Mouse (Mus musculus): ENCODE results near the gene Fam189b.
A peak's percentile ranks its signal among the peaks of the same experiment; 100 is the strongest.

Gene Fam189b

GRCm38 (mm10) chr3:89165268-89165870, 17.6 kb upstream of the Fam189b start:
- ATAC-seq (ENCODE audit: low TSS enrichment): no peak

- ATAC-seq (ENCODE audit: low TSS enrichment): no peak
Observed at GRCm38 (mm10) chr3:89166945-89167344, 16.0 kb upstream of the Fam189b start.

GRCm38 (mm10) chr3:89174844-89175243, 8.1 kb upstream of the Fam189b start:
- ATAC-seq (ENCODE audit: low TSS enrichment): no peak

GRCm38 (mm10) chr3:89175544-89175943, 7.4 kb upstream of the Fam189b start:
- no peak for ATAC-seq (ENCODE audit: low TSS enrichment)

- no peak for ATAC-seq (ENCODE audit: low TSS enrichment)
Observed at GRCm38 (mm10) chr3:89176421-89176820, 6.5 kb upstream of the Fam189b start.

GRCm38 (mm10) chr3:89177242-89178106, 5.5 kb upstream of the Fam189b start, which contains the start of gene Scamp3:
Scamp3 (plus strand) TSS chr3:89177473.
- peak; percentile 93 for ATAC-seq (ENCODE audit: low TSS enrichment)

GRCm38 (mm10) chr3:89178107-89178385, 4.9 kb upstream of the Fam189b start:
- ATAC-seq (ENCODE audit: low TSS enrichment): no peak

GRCm38 (mm10) chr3:89179056-89179455, 3.9 kb upstream of the Fam189b start:
- no peak for ATAC-seq (ENCODE audit: low TSS enrichment)

GRCm38 (mm10) chr3:89181749-89182500, 1.0 kb upstream of the Fam189b start:
- no peak for ATAC-seq (ENCODE audit: low TSS enrichment)

- no peak for ATAC-seq (ENCODE audit: low TSS enrichment)
Observed at GRCm38 (mm10) chr3:89182531-89183057, 349 bp upstream of the Fam189b start.

- ATAC-seq (ENCODE audit: low TSS enrichment): no peak
Observed at GRCm38 (mm10) chr3:89183959-89184315, 994 bp downstream of the Fam189b start.

GRCm38 (mm10) chr3:89187197-89187596, 4.3 kb downstream of the Fam189b start:
- ATAC-seq (ENCODE audit: low TSS enrichment): no peak

GRCm38 (mm10) chr3:89187690-89188477, 4.9 kb downstream of the Fam189b start:
- ATAC-seq (ENCODE audit: low TSS enrichment): no peak

GRCm38 (mm10) chr3:89188478-89188875, 5.5 kb downstream of the Fam189b start:
- no peak for ATAC-seq (ENCODE audit: low TSS enrichment)

- no peak for ATAC-seq (ENCODE audit: low TSS enrichment)
Observed at GRCm38 (mm10) chr3:89190436-89190835, 7.5 kb downstream of the Fam189b start.

GRCm38 (mm10) chr3:89193351-89193750, 10.4 kb downstream of the Fam189b start:
- no peak for ATAC-seq (ENCODE audit: low TSS enrichment)

GRCm38 (mm10) chr3:89193853-89194252, 10.9 kb downstream of the Fam189b start:
- no peak for ATAC-seq (ENCODE audit: low TSS enrichment)

- peak; percentile 97 for ATAC-seq (ENCODE audit: low TSS enrichment)
Observed at GRCm38 (mm10) chr3:89195979-89196877, 13.3 kb downstream of the Fam189b start.

GRCm38 (mm10) chr3:89199839-89200238, 16.9 kb downstream of the Fam189b start:
- ATAC-seq (ENCODE audit: low TSS enrichment): no peak

GRCm38 (mm10) chr3:89202253-89203141, 19.6 kb downstream of the Fam189b start, which contains the start of gene Gba:
Gba (plus strand) TSS chr3:89202928.
- peak; percentile 91 for ATAC-seq (ENCODE audit: low TSS enrichment)
